7 mouse cellular contexts compared by ENCODE assay signal in genomic region chr14:79482747-79483355, GRCm38 (mm10). TPM values are rescaled to one million over a fixed set of nuclear protein-coding genes. Genes with fewer than 3 reads are reported as not detected.
DNase-seq lines count a peak whose midpoint lies in the region; ATAC-seq and TF ChIP-seq lines count a peak whose summit lies in the region.

No protein-coding gene starts in this region.

- H3K9ac ChIP-seq in forebrain, embryonic 14.5 days (ENCODE audit: low read length), result peak overlapping the region; percentile 98
- peak overlapping the region; percentile 94 for H3K9ac ChIP-seq in kidney, postnatal 0 days (ENCODE audit: low read depth, low read length)

- H3K9me3 ChIP-seq in G1E (replicated peaks), result no peaks in the 10 kb centered on the region
- H3K9me3 ChIP-seq in forebrain, embryonic 14.5 days (replicated peaks; ENCODE audit: control insufficient read depth, low read length), result no peaks in the 10 kb centered on the region
- H3K9me3 ChIP-seq in kidney, postnatal 0 days (replicated peaks; ENCODE audit: low read length), result no peaks in the 10 kb centered on the region

- ATAC-seq in G1E (ENCODE audit: extremely low read depth, insufficient number of reproducible peaks, low FRiP score, poor library complexity, severe bottlenecking), result no peak
- no peak for ATAC-seq in forebrain, embryonic 14.5 days
- ATAC-seq in kidney, postnatal 0 days (replicated peaks; ENCODE audit: low FRiP score, low read depth), result no peak

- peaks cover 22% of the 10 kb centered on the region for H3K36me3 ChIP-seq in G1E (replicated peaks)
- H3K36me3 ChIP-seq in forebrain, embryonic 14.5 days (ENCODE audit: control insufficient read depth, insufficient read depth, low read length), result peaks cover 12% of the 10 kb centered on the region
- H3K36me3 ChIP-seq in kidney, postnatal 0 days (ENCODE audit: insufficient read depth, low read length), result no peaks in the 10 kb centered on the region

- H3K4me2 ChIP-seq in forebrain, embryonic 14.5 days (ENCODE audit: low read length), result peak overlapping the region; percentile 55
- H3K4me2 ChIP-seq in kidney, postnatal 0 days (ENCODE audit: low read length), result peak overlapping the region; percentile 81

- peak overlapping the region; percentile 100 for H3K27ac ChIP-seq in forebrain, embryonic 14.5 days (ENCODE audit: low read depth, low read length)
- peak overlapping the region; percentile 100 for H3K27ac ChIP-seq in kidney, postnatal 0 days

- 27% methylated on average over 15 of the region's 15 CpGs for WGBS in forebrain, embryonic 14.5 days
- WGBS in kidney, postnatal 0 days, result 10% methylated on average over 15 of the region's 15 CpGs

- peaks cover 53% of the 10 kb centered on the region for H3K4me1 ChIP-seq in G1E (ENCODE audit: insufficient read depth, low read depth, low read length)
- H3K4me1 ChIP-seq in forebrain, embryonic 14.5 days (ENCODE audit: control insufficient read depth, insufficient read depth, low read length), result peaks cover 19% of the 10 kb centered on the region
- H3K4me1 ChIP-seq in kidney, postnatal 0 days (replicated peaks; ENCODE audit: insufficient read depth, low read length), result peaks cover 32% of the 10 kb centered on the region

- H3K27me3 ChIP-seq in G1E (ENCODE audit: insufficient read depth, low read length), result no peaks in the 10 kb centered on the region
- no peaks in the 10 kb centered on the region; the same call in 1 of the 2 replicates for H3K27me3 ChIP-seq in forebrain, embryonic 14.5 days (replicated peaks; ENCODE audit: control insufficient read depth, insufficient read depth, low read length)
- H3K27me3 ChIP-seq in kidney, postnatal 0 days (ENCODE audit: insufficient read depth, low read length), result no peaks in the 10 kb centered on the region

- DNase-seq in CD4-positive helper T cell, adult 2 months (ENCODE audit: low read depth, low spot score), result peak; percentile 20
- peak; percentile 29 for DNase-seq in G1E (ENCODE audit: low spot score)
- no peak for DNase-seq in forebrain, embryonic 14.5 days (ENCODE audit: low spot score)
- peak; percentile 40 for DNase-seq in kidney, postnatal 0 days (ENCODE audit: low spot score)
- DNase-seq in naive thymus-derived CD4-positive, alpha-beta T cell, adult 2 months (ENCODE audit: low read depth), result peak; percentile 44
- DNase-seq in left cerebral cortex, adult 9 months (ENCODE audit: low spot score in 2 of 2), result no peak
- DNase-seq in urinary bladder, postnatal 25 days (ENCODE audit: low spot score), result no peak

- H3K4me3 ChIP-seq in G1E (ENCODE audit: low read depth, low read length), result peak overlapping the region; percentile 84
- peak overlapping the region; percentile 92 for H3K4me3 ChIP-seq in forebrain, embryonic 14.5 days (ENCODE audit: low read depth, low read length)
- peak overlapping the region; percentile 70 for H3K4me3 ChIP-seq in kidney, postnatal 0 days (replicated peaks; ENCODE audit: low read depth, low read length)

- TF ChIP-seq CTCF in G1E (IDR thresholded peaks at IDR 0.05; ENCODE audit: low read depth, low read length), result no peak
- TF ChIP-seq CTCF in kidney, postnatal 0 days (IDR thresholded peaks at IDR 0.05; ENCODE audit: low read depth), result no peak

RNA-seq across cellular contexts. Expression of gene Wbp4, which starts 1.5 kb away (rescaled TPM):
- total RNA-seq in G1E (2014; fragmentation: Nextera tagmentation), result 82.6 and 83.6 TPM in 2 replicates
- total RNA-seq in G1E (2017), result 101 and 110 TPM in 2 replicates
- 8.8 and 9.5 TPM in 2 replicates for polyA plus RNA-seq in G1E (2012)
- polyA plus RNA-seq in forebrain, embryonic 14.5 days (2014; fragmentation: Nextera tagmentation; extraction: Ambion mirVana), result 43.9 and 48.6 TPM in 2 replicates
- 46.8 and 47.6 TPM in 2 replicates for polyA plus RNA-seq in kidney, postnatal 0 days (2015; fragmentation: Nextera tagmentation; extraction: Ambion mirVana)

RNA-seq across cellular contexts. Expression of gene Elf1, which starts 1.9 kb away (rescaled TPM):
- 77.0 and 79.0 TPM in 2 replicates for total RNA-seq in G1E (2014; fragmentation: Nextera tagmentation)
- 127 and 141 TPM in 2 replicates for total RNA-seq in G1E (2017)
- 4.7 and 6.3 TPM in 2 replicates for polyA plus RNA-seq in G1E (2012)
- polyA plus RNA-seq in forebrain, embryonic 14.5 days (2014; fragmentation: Nextera tagmentation; extraction: Ambion mirVana), result 1.9 and 2.7 TPM in 2 replicates
- 18.2 and 18.3 TPM in 2 replicates for polyA plus RNA-seq in kidney, postnatal 0 days (2015; fragmentation: Nextera tagmentation; extraction: Ambion mirVana)

RNA-seq across cellular contexts. Expression of gene Kbtbd6, which starts 31.2 kb away (rescaled TPM):
- total RNA-seq in G1E (2014; fragmentation: Nextera tagmentation) (0.68 and 1.2 TPM in 2 replicates), G1E (2017) (5.3 and 6.0 TPM in 2 replicates)
- polyA plus RNA-seq in G1E (2012), result 1.1 and 1.5 TPM in 2 replicates
- 3.0 and 3.1 TPM in 2 replicates for polyA plus RNA-seq in forebrain, embryonic 14.5 days (2014; fragmentation: Nextera tagmentation; extraction: Ambion mirVana)
- 2.0 and 2.1 TPM in 2 replicates for polyA plus RNA-seq in kidney, postnatal 0 days (2015; fragmentation: Nextera tagmentation; extraction: Ambion mirVana)

RNA-seq across cellular contexts. Expression of gene Kbtbd7, which starts 56.5 kb away (rescaled TPM):
- total RNA-seq in G1E (2014; fragmentation: Nextera tagmentation) (24.7 and 24.9 TPM in 2 replicates), G1E (2017) (14.5 and 17.6 TPM in 2 replicates)
- 3.7 and 4.3 TPM in 2 replicates for polyA plus RNA-seq in G1E (2012)
- polyA plus RNA-seq in forebrain, embryonic 14.5 days (2014; fragmentation: Nextera tagmentation; extraction: Ambion mirVana), result 22.9 and 28.1 TPM in 2 replicates
- 9.7 and 10.1 TPM in 2 replicates for polyA plus RNA-seq in kidney, postnatal 0 days (2015; fragmentation: Nextera tagmentation; extraction: Ambion mirVana)

Comparison
In these comparisons a context has a peak if more than half of its experiments do, and no peak if none do; other contexts are left out.
1. DNase-seq: peak in CD4-positive helper T cell, adult 2 months (single experiment), G1E (single experiment), kidney, postnatal 0 days (single experiment) and naive thymus-derived CD4-positive, alpha-beta T cell, adult 2 months (single experiment); none in forebrain, embryonic 14.5 days (single experiment), left cerebral cortex, adult 9 months (0 of 2) and urinary bladder, postnatal 25 days (single experiment).
2. Peak in every context shown above with its lines, with median percentiles within 50 percentile points of each other: H3K4me3 ChIP-seq.